Mouse (Mus musculus): Measurements from ENCODE around the gene 1700017B05Rik. TPM values are rescaled to one million over a fixed set of nuclear protein-coding genes. Genes with fewer than 3 reads are reported as not detected.
A peak's percentile ranks its signal among the peaks of the same experiment; 100 is the strongest.
"Not testable (repeated sequence)": the region's sequence is repeated elsewhere in the genome, so short reads cannot be mapped to it uniquely, and the experiment has no call there.

1700017B05Rik gene
- total RNA-seq, 2 experiments from 2014 or later: 14.1 to 18.9 TPM

DNA sequence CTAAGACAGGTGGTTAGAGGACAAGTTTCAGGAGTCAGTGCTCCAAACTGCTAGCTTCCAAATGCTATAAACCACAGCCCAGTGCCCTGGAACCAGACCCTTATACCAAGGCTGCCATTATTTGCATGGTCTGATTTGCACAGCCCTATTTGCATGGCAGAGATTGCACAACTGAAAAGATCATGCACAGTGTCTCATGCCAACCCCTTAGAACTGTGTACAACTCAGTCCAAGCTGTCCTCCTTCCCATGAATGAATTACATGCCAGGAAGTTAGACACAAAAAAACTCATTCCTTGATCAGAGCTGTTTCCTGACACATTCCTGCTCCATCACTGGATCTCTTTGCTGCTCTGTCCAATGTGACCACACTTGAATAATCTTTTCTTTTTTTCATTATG lies 39.1 kb downstream of the 1700017B05Rik start:
- DNase-seq (ENCODE audit: low spot score in 2 of 2): no peak

DNA sequence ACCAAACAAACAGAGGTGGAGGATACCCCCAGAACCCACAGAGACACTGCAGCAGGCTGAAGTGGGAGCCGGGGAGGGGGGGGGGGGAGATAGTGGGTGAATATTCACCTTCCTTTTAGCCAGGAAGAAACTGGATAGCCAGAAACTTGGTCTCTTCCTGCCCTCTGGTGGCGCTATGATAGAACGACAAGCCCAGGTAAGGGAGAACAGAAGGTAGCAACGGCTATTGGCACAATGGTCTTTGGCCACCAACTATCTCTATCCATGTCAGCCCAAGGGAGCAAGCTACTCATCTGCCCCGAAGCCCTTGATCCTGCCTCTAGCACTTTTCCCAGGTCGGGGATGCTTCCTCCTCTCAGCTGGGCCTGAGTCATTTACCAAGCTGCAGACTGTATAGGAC lies 42.1 kb downstream of the 1700017B05Rik start:
- DNase-seq (ENCODE audit: low spot score in 2 of 2): peak; percentile 44 to 48

DNA sequence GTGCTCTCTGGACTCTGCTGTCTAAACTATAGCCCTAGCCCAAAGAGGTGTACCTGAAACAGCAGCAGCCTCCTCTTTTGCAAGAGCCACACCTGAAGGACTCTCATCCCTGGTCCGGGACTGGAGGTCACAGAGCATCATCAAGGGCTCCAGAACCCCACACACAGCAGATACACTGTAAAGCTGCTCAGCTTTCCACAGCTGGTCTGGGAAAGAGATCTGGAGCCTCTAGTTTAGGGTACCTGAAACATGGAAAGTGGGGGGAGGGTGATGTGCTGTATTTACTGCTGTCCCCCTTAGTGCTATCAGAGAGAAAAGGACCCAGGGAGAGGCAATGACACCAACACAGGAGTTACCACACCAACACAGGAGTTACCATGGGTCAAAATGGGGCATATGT lies 42.9 kb downstream of the 1700017B05Rik start:
- no peak for DNase-seq (ENCODE audit: low spot score in 2 of 2)

DNA sequence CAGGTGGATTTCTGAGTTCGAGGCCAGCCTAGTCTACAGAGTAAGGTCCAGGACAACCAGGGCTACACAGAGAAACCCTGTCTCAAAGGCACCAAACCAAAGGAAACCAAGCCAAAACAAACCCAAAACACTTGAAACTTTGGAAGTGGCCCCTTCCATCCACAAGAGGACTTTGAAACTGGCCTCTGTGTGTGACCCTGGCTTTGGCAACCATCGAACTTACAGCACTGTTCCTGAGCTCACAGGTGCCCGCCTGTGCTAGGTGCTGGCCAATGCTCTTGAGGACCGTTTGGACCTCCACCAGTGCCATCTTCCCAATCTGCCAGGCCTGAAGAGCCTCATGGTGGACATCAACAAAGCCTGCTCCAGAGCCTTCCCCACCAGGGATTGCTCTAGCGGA lies 43.6 kb downstream of the 1700017B05Rik start:
- no peak for DNase-seq (ENCODE audit: low spot score in 2 of 2)

DNA sequence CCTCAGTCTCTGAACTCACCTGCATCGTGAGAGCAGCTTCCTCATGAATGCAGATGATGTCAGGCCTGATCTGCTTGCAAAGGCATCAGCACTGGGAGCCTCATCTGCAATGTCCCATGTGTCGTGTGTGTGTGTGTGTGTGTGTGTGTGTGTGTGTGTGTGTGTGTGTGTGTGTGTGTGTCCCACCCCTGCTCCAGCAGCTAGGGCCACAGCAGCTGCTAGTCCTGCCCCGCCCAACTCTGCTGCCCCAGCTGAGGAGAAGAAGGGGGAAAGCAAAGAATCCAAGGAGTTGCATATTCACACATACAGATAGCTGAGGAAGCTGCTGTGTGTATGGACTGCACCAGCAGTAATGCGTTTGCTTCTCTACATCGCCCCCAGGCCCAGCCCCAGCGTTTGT lies 45.2 kb downstream of the 1700017B05Rik start:
- DNase-seq (ENCODE audit: low spot score in 2 of 2): no peak

DNA sequence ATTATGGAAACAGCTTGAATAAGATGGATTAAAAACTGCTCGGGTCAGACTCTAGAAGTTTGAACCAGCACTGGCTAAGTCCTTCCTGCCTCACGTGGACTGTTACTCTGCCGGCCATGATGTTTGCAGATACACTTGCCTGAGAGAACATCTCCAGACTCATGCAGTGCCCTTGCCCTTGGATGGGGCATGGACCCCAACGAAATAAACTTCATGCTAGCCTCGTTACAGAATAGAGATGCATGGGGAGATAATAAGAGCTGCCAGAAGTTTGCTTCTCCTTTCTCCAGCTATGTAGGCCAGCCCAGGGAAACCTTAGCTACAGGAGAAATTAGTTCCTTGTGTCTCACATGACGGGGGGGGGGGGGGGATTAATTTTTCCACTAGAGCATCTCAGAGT lies 47.9 kb downstream of the 1700017B05Rik start:
- DNase-seq (ENCODE audit: low spot score in 2 of 2): no peak

DNA sequence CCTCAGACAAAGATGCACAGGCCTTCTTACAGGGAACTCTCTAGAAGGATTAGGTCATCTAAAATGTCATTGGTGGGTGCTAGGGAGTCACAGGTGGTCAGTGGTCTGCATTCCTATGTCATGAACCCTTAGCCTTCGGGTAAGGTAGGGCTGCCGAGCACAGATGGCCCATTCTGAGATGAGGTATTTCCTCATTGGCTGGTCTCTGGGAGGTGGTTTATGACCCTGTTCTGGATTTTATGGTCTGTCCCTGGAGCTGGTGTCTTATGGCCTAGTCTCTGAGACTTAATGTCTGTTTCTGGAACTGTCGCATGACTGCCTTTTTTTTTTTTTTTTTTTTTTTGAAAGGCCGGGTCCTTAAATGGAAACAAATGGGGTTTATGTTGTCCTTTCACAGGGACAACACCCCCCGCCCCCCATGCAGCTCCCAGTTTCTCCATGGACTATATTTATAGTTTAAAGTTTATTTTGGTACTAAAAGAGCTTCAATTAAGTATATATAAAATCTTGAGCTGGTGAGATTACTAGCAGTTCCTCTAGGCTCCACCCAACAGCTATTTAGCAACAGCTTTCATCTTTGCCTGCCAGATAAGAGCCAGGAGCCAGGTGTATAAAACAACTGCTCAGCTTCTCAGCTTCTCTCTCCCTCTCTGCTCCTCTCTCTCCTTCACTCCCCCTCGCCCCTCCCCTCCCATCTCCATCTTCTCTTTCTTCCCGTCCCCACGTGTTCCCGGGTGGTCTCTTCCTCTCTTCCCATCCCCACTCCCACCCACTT lies 49.8 kb downstream of the 1700017B05Rik start:
- DNase-seq (ENCODE audit: low spot score in 2 of 2): no peak

DNA sequence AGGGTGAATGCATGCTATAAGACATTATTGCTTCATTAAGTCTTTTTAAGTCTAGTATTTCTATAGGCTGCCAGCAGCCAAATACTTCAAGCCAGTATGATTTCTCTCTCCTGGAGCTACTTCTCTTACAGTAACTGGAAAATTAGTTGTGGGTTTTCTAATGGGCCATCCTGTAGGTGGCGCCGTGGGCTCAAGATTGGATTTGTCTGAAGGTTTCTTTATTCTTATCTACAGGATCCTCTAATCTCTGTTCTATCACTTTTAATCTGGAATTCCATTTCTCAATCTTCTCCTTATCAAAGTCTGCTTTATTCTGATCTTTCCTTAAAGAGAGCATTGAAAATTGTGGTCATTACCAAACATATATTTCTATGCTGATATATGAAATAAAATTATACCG lies 53.1 kb downstream of the 1700017B05Rik start:
- peak; percentile 35 to 45 for DNase-seq (ENCODE audit: low spot score in 2 of 2)

DNA sequence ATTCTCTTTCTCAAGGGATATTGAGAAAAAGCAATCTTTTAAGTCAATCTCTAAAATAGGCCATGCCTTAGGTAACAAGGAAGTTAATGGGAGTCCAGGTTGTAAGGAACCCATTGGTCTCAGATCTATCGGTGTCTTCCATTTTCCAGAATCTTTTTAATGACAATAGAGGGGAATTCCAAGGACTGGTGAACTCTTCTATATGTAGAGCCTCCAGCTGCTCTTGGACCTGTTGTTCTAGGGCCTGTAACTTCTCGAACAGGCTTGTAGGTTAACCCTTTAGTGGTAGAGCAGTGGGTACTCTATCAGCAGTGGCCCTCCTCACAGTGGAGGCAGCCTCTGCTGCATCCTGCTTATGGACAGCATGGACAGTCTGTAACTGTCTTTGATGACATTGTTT lies 55.5 kb downstream of the 1700017B05Rik start:
- no peak for DNase-seq (ENCODE audit: low spot score in 2 of 2)

DNA sequence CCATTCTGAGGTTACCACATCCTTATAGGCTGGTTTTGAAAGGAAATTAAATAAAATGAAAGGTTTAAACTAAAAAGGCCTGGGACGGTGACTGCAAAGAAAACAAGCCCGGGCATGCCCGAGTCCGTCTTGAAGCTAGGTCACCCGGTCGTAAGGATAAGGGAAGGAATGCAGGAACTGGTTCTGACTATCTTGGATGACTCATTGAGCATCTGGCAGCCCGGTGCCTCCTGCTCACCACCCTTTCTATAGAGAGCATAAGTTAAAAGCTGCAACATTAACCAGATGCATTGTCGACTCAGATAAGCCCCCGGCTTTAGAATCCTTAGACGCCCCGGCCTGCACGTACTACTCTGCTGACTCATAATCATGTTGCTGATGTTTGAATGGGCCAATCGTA lies 58.8 kb downstream of the 1700017B05Rik start:
- DNase-seq (ENCODE audit: low spot score in 2 of 2): not testable (repeated sequence)

Other genes with a start within 250 kb of the 1700017B05Rik start
- 10 to 100 TPM; 32.3 to 34.7 TPM for gene Sin3a, start 190.6 kb downstream of the 1700017B05Rik start, total RNA-seq (2021)
- gene Man2c1, start 131.9 kb downstream of the 1700017B05Rik start, total RNA-seq (2021): 100 to 1,000 TPM; 127 to 138 TPM
- 1 to 10 TPM; 8.5 TPM for gene Neil1, start 114.3 kb downstream of the 1700017B05Rik start, total RNA-seq (2021)
- gene Commd4, start 104.3 kb downstream of the 1700017B05Rik start, total RNA-seq (2021): 10 to 100 TPM; 80.9 to 92.2 TPM
- gene Trcg1, start 26.1 kb downstream of the 1700017B05Rik start, total RNA-seq (2021): not detected
- 10 to 100 TPM; 14.3 TPM for gene Ppcdc, start 177.5 kb upstream of the 1700017B05Rik start, total RNA-seq (2021)
- 100 to 1,000 TPM; 381 to 400 TPM for gene Scamp5, start 205.4 kb upstream of the 1700017B05Rik start, total RNA-seq (2021)
- gene Rpp25, start 241.4 kb upstream of the 1700017B05Rik start, total RNA-seq (2021): 10 to 100 TPM; 17.6 to 18.5 TPM

Measured in left cerebral cortex, adult 18-20 months (tissue).